Mouse (Mus musculus) cortical plate, adult 2 months (tissue): ENCODE data around the gene Sptssa.

Source experiments
- CTCF ChIP-seq: fragments of 200-500 bp; IDR thresholded peaks from 2 replicates; pipeline ENCODE4 v1.5.1; 2011; ENCODE audit warnings: mild to moderate bottlenecking, control low read depth, low read length; ENCODE audit not compliant: insufficient read depth; ENCODE audit errors: extremely low read depth
- POLR2A ChIP-seq: fragments of 200-500 bp; IDR thresholded peaks from 2 replicates; pipeline ENCODE4 v1.6.1; 2011; ENCODE audit warnings: mild to moderate bottlenecking, low read length, control low read depth; ENCODE audit not compliant: insufficient read depth; ENCODE audit errors: extremely low read depth

DNA sequence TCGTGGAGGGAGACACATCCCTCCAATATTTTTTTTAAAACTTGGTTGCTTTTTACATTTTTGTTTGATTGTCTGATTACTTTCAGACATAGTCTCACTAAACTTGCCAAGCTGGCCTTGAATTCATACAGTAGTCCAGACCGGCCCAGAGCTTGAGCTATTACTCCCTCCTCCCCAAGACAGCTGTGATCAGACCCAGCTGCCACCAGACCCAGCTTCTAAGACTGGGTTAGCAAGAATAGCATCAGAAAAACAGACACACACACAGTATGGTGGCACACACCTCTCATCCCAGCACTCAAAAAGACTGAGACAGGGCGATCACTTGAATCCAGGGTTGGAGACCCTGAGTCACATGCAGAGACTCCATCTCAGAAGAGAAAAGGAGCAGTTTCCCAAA, 3.5 kb upstream of the Sptssa start:
- TF ChIP-seq CTCF: no peak
- no peak for TF ChIP-seq POLR2A
